Mouse (Mus musculus): ENCODE measurements around the gene Rerg. TPM values are rescaled to one million over a fixed set of nuclear protein-coding genes. Genes with fewer than 3 reads are reported as not detected.
A peak's percentile ranks its signal among the peaks of the same experiment; 100 is the strongest.

The Rerg gene
- polyA plus RNA-seq, 1 experiment from 2014 or later: 19.4 TPM

DNA sequence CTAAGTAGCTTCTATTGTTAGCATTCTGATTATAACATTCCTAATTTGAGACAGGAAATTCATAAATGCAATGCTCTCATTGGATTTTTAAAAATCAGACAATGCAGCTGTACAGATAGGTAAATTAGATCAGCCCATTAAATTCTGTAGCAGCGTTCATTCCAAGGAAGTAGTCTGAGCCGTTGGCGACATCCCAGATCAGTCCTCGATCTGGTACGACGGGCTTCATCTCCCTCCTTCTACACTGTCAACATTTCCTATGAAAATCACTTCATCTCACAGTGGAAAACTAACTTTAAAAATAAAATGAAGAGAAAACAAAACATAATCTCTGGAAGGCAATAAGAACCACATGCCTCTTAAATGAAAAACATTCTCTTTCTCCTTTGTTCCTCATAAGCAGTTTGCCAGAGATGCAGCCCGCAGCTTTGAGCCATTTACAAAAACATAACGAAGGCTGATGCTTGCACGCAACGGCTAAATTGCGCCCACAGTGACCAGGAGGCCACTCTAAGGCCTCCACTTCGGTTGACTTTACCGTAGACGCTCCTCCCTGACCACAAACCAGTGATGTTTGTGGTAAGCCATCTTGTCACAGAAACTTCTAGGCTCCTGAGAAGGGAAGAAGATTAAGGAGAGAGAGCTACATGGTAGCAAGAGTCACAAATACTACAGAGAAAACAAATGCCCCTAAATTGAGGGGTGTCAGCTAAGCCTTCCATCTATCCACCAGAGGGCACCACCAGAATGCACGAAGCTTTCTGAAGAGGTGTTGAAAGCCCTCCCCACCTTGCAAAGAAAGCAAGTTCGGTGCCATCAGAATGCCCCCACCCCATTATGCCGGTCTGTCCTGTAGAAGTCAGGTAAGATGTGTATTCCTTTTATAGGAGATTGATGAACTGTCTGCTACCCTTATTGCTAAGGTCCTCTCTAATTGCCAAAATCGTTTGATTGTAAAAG is 71.8 kb downstream of the Rerg start:
- Histone ChIP-seq H3K27me3 (no peaks in the 10 kb centered on the region), H3K9ac (peak overlapping the region; percentile 62; the same call in 1 of the 2 replicates), H3K27ac (peak overlapping the region; percentile 95), H3K4me3 (no peak overlapping the region), H3K36me3 (no peaks in the 10 kb centered on the region), H3K4me2 (peak overlapping the region; percentile 41), H3K9me3 (no peaks in the 10 kb centered on the region), H3K4me1 (peaks cover 51% of the 10 kb centered on the region)
- 21% methylated on average over 18 of the region's 18 CpGs for WGBS
- ATAC-seq (ENCODE audit: insufficient number of reproducible peaks, insufficient read depth, low FRiP score, low TSS enrichment, low read depth): 0 out of 2 replicates have a peak, but pooled peaks have one; percentile 34

DNA sequence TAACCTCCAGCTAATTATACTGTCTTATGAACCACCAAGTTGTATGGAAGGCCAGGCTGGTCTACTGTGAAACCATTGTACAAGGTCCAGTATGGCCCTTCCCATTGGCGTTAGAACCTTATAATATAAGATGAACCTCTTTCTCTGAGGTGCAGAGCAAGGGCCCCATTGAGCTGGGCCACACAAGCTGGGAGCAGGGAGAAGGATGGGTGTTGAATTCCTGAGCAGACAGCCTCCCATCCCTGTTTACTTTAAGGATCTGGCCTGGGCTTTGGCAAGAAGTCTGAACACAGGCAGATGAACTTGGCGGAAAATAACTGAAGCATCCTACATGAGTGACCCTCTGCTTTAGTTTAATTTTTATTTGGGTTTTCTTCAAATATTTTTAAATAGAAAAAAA is 75.8 kb downstream of the Rerg start:
- no peak overlapping the region for H3K27ac ChIP-seq
- peaks cover 26% of the 10 kb centered on the region for H3K4me1 ChIP-seq
- H3K36me3 ChIP-seq: 0 out of 2 replicates have a peak, but pooled peaks cover 2% of the 10 kb centered on the region
- no peak for ATAC-seq (ENCODE audit: insufficient number of reproducible peaks, insufficient read depth, low FRiP score, low TSS enrichment, low read depth)
- H3K9me3 ChIP-seq: no peaks in the 10 kb centered on the region
- H3K9ac ChIP-seq: no peak overlapping the region
- H3K4me3 ChIP-seq: no peak overlapping the region
- no peaks in the 10 kb centered on the region for H3K27me3 ChIP-seq
- 88% methylated on average over 2 of the region's 2 CpGs for WGBS
- no peak overlapping the region for H3K4me2 ChIP-seq

DNA sequence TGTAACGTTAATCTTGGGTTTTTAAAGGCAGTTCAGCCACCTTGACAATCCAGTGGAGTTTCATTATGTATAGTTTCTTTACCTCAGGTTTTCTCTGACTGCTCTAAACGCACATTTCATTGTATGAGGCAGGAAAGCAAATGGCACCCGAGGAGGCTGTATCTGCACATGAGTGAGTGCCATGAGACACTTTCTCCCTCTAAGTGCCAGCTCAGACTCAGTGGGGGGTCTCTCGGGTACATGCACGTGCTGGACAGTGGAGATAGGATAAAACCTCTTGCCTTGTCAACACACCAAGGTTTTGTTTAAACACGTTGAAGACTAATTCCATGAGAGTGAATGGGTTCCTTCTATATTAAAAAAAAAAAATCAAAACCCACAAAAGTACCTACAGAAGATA is 81.8 kb downstream of the Rerg start:
- Histone ChIP-seq H3K9ac (no peak overlapping the region), H3K9me3 (no peaks in the 10 kb centered on the region), H3K27ac (peak overlapping the region; percentile 51; the same call in 1 of the 2 replicates), H3K4me1 (peaks cover 6% of the 10 kb centered on the region; the same call in 1 of the 2 replicates), H3K27me3 (no peaks in the 10 kb centered on the region), H3K4me2 (no peak overlapping the region), H3K36me3 (0 out of 2 replicates have a peak, but pooled peaks cover 2% of the 10 kb centered on the region), H3K4me3 (no peak overlapping the region)
- no peak for ATAC-seq (ENCODE audit: insufficient number of reproducible peaks, insufficient read depth, low FRiP score, low TSS enrichment, low read depth)
- 66% methylated on average over 6 of the region's 6 CpGs for WGBS

DNA sequence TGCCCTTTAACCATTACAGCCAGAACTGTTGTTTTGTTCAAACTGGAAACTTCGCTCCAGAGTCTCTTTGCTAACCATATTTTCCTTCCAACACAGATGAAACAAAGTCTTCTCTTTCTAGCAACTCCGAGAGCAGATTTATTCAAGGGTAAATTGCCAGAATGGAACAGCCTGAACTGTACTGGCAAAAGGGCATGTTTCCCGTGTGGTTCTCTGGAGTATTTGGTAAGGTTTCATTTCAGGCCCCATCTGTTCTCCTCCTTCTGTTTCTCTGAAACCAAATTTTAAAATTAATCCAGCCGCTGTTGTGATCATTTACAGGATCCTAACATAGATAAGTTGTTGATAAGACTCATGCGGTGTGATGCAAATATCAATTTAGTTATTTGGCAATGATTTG is 82.3 kb downstream of the Rerg start:
- H3K9ac ChIP-seq: no peak overlapping the region
- H3K9me3 ChIP-seq: no peaks in the 10 kb centered on the region
- H3K4me2 ChIP-seq: no peak overlapping the region
- WGBS: 56% methylated on average over 5 of the region's 5 CpGs
- no peak for ATAC-seq (ENCODE audit: insufficient number of reproducible peaks, insufficient read depth, low FRiP score, low TSS enrichment, low read depth)
- H3K4me3 ChIP-seq: no peak overlapping the region
- peak overlapping the region; percentile 51; the same call in 1 of the 2 replicates for H3K27ac ChIP-seq
- peaks cover 6% of the 10 kb centered on the region; the same call in 1 of the 2 replicates for H3K4me1 ChIP-seq
- H3K27me3 ChIP-seq: no peaks in the 10 kb centered on the region
- 0 out of 2 replicates have a peak, but pooled peaks cover 2% of the 10 kb centered on the region for H3K36me3 ChIP-seq

DNA sequence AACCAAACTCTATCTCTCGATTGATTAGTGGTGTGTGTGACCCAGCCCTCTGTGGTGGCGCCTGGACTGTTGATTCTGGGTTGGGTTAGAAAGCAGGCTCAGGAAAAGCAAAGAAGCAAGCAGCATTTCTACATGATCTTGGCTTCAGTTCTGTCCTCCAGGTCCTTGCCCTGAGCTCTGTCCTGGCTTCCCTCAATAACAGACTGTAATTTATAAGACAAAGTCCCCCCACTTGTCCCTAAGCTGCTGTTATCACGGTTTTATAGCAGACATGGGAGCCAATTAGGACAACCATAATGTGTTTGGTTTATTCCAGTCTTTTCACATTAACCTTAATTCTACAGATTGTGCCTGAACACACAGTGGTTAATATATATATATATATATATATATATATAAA is 82.8 kb downstream of the Rerg start:
- no peak overlapping the region for H3K4me2 ChIP-seq
- no peak for ATAC-seq (ENCODE audit: insufficient number of reproducible peaks, insufficient read depth, low FRiP score, low TSS enrichment, low read depth)
- no peak overlapping the region for H3K9ac ChIP-seq
- no peaks in the 10 kb centered on the region for H3K27me3 ChIP-seq
- H3K9me3 ChIP-seq: no peaks in the 10 kb centered on the region
- H3K4me1 ChIP-seq: peaks cover 6% of the 10 kb centered on the region; the same call in 1 of the 2 replicates
- peak overlapping the region; percentile 45 for H3K27ac ChIP-seq
- H3K36me3 ChIP-seq: 0 out of 2 replicates have a peak, but pooled peaks cover 2% of the 10 kb centered on the region
- H3K4me3 ChIP-seq: no peak overlapping the region
- 76% methylated on average over 3 of the region's 3 CpGs for WGBS

DNA sequence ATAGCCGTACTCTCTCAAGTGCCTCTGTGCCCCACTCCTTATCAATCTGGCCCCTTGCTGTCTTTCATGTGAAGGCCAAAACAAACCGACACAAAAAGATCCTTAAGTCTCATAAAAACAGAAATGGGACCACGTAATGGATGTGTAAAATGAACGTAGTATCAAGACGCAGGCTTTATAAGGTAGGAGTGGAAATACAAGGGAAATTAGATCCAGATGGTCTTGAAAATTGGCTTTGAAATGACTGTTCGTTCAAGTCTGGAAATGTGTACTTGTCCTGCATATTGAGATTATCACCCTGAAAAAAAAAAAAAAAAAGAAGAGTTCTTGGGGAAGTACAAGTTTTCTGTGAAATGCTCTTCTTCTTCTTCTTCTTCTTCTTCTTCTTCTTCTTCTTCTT is 90.6 kb downstream of the Rerg start:
- 29% methylated on average over 6 of the region's 6 CpGs for WGBS
- Histone ChIP-seq H3K27me3 (no peaks in the 10 kb centered on the region), H3K4me2 (no peak overlapping the region), H3K36me3 (no peaks in the 10 kb centered on the region), H3K4me3 (no peak overlapping the region), H3K9ac (no peak overlapping the region), H3K4me1 (peaks cover 7% of the 10 kb centered on the region; the same call in 1 of the 2 replicates), H3K27ac (no peak overlapping the region), H3K9me3 (no peaks in the 10 kb centered on the region)
- ATAC-seq (ENCODE audit: insufficient number of reproducible peaks, insufficient read depth, low FRiP score, low TSS enrichment, low read depth): no peak

DNA sequence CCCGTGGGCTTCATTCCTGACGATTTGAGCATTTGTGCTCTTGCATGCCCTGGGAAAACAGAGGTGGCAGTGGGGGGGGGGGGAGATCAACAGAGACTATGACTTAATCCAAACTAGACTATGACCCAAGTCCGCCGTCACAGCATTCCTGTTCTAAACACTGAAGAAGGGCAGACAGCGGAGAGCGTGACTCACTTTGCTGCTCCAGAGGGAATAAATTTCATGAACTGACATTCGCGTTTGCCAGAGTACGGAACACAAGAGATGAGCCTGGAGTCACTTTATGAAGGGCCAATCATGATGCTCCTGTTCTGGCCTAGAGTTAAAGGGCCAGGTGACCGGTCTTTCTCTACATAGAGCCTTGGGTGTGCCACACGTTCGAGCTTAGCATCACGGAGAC is 93.6 kb downstream of the Rerg start:
- ATAC-seq (ENCODE audit: insufficient number of reproducible peaks, insufficient read depth, low FRiP score, low TSS enrichment, low read depth): no peak
- Histone ChIP-seq H3K4me1 (peaks cover 7% of the 10 kb centered on the region; the same call in 1 of the 2 replicates), H3K27ac (peak overlapping the region; percentile 71), H3K36me3 (no peaks in the 10 kb centered on the region), H3K27me3 (no peaks in the 10 kb centered on the region), H3K9ac (no peak overlapping the region), H3K9me3 (no peaks in the 10 kb centered on the region), H3K4me2 (no peak overlapping the region), H3K4me3 (no peak overlapping the region)
- WGBS: 81% methylated on average over 13 of the region's 13 CpGs

DNA sequence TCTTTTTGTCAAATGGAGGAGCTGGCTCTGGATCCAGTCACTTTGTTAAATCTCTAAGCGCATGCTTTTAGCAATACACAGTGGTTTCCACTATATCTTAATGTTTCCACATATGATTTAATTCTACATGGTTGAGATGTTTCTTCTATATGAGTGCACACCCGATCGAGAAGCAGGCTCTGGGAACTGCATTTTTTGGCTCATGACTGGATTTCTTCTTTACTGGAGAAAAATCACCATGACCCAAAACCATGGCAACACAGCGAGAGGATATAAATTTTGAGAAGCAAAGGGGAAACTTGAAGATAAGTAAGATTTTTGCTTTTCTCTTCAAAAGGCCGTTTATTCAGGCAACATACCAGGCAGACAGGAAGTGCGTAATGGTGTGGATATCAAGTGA is 94.1 kb downstream of the Rerg start:
- H3K4me1 ChIP-seq: peaks cover 7% of the 10 kb centered on the region; the same call in 1 of the 2 replicates
- H3K27ac ChIP-seq: peak overlapping the region; percentile 71
- H3K9me3 ChIP-seq: no peaks in the 10 kb centered on the region
- WGBS: 59% methylated on average over 6 of the region's 6 CpGs
- H3K9ac ChIP-seq: no peak overlapping the region
- no peak overlapping the region for H3K4me2 ChIP-seq
- no peak overlapping the region for H3K4me3 ChIP-seq
- ATAC-seq (ENCODE audit: insufficient number of reproducible peaks, insufficient read depth, low FRiP score, low TSS enrichment, low read depth): no peak
- no peaks in the 10 kb centered on the region for H3K36me3 ChIP-seq
- no peaks in the 10 kb centered on the region for H3K27me3 ChIP-seq

DNA sequence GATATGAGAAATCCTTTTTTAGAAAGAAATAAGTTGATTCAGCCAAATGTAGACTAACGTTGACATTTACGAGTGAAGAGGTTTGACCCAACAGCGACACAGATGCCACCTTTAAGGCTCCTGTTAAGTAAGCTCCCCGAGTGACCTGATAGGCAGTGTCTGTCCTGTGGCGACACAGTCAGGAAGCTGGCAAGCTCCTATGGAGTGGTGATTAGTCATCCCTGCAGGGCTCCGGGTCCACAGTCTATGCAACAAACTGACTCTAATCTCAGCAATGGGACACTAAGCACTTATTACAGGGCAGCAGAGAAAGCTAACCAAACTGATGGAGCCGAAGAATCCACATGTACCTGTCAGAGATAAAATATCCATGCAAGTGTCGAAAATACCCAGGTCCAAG is 98.0 kb downstream of the Rerg start:
- no peak for ATAC-seq (ENCODE audit: insufficient number of reproducible peaks, insufficient read depth, low FRiP score, low TSS enrichment, low read depth)
- 62% methylated on average over 8 of the region's 8 CpGs for WGBS
- H3K4me2 ChIP-seq: no peak overlapping the region

DNA sequence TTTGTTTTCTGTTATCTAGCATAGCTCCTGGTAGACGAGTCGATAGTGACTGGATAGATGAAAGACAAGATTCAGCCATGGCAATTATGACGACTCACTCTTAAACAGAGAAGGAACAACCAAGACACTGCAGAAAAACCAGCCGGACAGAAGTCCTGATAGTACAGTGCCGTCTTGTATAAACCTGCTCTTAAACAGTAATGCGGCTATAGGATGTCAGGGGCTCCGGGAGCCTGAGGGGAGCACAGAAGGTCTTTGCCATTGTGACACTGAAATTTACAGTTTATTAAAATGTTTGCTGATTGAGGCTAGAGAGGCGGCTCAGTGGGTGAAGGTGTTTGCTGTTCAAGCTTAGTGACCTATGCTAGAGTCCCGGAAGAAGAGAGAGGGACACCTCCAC is 98.8 kb downstream of the Rerg start:
- Histone ChIP-seq H3K9ac (no peak overlapping the region), H3K4me3 (no peak overlapping the region), H3K27me3 (no peaks in the 10 kb centered on the region), H3K36me3 (no peaks in the 10 kb centered on the region), H3K4me1 (0 out of 2 replicates have a peak, but pooled peaks cover 1% of the 10 kb centered on the region), H3K27ac (no peak overlapping the region), H3K4me2 (no peak overlapping the region), H3K9me3 (no peaks in the 10 kb centered on the region)
- WGBS: 81% methylated on average over 9 of the region's 9 CpGs
- no peak for ATAC-seq (ENCODE audit: insufficient number of reproducible peaks, insufficient read depth, low FRiP score, low TSS enrichment, low read depth)

More for the DNA sequence above, 98.0 kb downstream of the Rerg start:
- H3K27ac ChIP-seq: no peak overlapping the region
- no peaks in the 10 kb centered on the region for H3K27me3 ChIP-seq
- H3K36me3 ChIP-seq: no peaks in the 10 kb centered on the region
- peaks cover 7% of the 10 kb centered on the region; the same call in 1 of the 2 replicates for H3K4me1 ChIP-seq
- H3K9ac ChIP-seq: no peak overlapping the region
- H3K4me3 ChIP-seq: no peak overlapping the region
- no peaks in the 10 kb centered on the region for H3K9me3 ChIP-seq

DNA sequence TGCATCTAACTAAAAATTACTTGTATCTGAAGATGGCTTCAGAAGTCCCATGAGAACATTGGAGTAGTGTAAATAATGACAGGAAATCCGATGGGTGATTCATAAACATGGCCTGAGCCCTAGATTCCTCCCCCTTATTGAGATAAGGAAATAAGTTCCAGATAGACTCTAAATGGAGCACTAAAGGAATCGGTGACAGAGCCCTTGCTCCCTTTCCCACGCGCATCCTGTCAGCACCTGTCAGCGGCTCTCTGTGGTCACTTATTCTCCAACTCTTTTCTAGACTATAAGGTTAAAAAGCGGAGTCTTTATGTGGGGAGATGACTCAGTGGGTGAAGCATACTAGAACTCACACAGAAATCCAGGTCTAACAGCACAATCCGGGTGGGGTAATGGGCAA is 104.8 kb downstream of the Rerg start:
- WGBS: 88% methylated on average over 7 of the region's 7 CpGs
- Histone ChIP-seq H3K9ac (no peak overlapping the region), H3K9me3 (no peaks in the 10 kb centered on the region), H3K4me1 (peaks cover 21% of the 10 kb centered on the region), H3K4me2 (no peak overlapping the region), H3K4me3 (no peak overlapping the region), H3K27ac (no peak overlapping the region), H3K36me3 (no peaks in the 10 kb centered on the region), H3K27me3 (no peaks in the 10 kb centered on the region)
- ATAC-seq (ENCODE audit: insufficient number of reproducible peaks, insufficient read depth, low FRiP score, low TSS enrichment, low read depth): no peak

DNA sequence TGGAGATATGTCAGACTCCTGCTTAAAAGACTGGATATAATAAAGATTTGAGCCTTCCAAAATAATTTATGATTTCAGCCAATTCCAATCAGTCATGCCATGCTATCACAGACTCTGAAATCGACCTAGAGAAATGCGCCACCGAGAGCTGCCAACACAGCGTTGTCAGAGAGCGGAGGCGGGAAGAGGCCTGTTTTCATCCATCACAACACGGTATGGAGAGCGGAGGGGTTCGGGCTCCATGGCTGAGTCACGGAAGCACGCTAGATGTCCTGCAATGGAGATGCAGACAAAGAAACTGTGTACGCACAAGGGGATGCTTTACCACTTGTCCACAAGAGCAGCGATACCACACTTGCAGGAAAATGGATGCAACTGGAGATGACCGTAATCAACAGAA is 105.5 kb downstream of the Rerg start:
- Histone ChIP-seq H3K36me3 (no peaks in the 10 kb centered on the region), H3K4me3 (no peak overlapping the region), H3K9ac (no peak overlapping the region), H3K4me1 (peaks cover 22% of the 10 kb centered on the region), H3K4me2 (no peak overlapping the region), H3K27ac (no peak overlapping the region), H3K27me3 (no peaks in the 10 kb centered on the region), H3K9me3 (no peaks in the 10 kb centered on the region)
- no peak for ATAC-seq (ENCODE audit: insufficient number of reproducible peaks, insufficient read depth, low FRiP score, low TSS enrichment, low read depth)
- 88% methylated on average over 14 of the region's 14 CpGs for WGBS

Measured in embryonic facial prominence, embryonic 13.5 days (tissue).